In the genomic region with DNA sequence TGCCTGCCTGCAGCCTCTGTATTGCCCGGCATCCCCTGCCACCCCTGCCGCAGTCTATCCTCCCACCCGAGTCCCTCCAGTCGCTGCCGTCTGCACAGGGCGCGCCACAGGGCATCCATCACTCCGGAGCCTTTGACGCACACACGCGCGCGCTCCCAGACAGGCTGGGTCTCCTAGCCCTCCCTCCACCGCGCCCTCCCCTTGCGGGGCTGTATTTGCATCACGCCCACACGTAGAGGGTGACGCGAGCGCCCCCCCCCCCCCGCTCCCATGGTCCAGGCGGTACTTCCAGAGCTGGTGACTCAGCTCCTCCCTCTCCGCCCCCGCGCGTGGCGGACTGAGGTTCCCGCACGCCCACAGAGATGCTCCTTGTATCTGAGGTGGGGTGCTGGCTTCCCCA, we compare ENCODE assay signal across 9 mouse cellular contexts. TPM values are rescaled to one million over a fixed set of nuclear protein-coding genes. Genes with fewer than 3 reads are reported as not detected.
DNase-seq lines count a peak whose midpoint lies in the region; ATAC-seq and TF ChIP-seq lines count a peak whose summit lies in the region.
"Had no signal": no experiment of that assay in that cellular context is flagged by ENCODE, and none has a peak within 500 bp of the region (broad histone marks: within the 10 kb centered on the region; RNA-seq: fewer than 3 reads in every experiment).

No protein-coding gene starts in this region.

- 1% methylated on average over 26 of the region's 30 CpGs for WGBS in neural tube, embryonic 13.5 days

- peak overlapping the region; percentile 75 for H3K4me2 ChIP-seq in neural tube, embryonic 13.5 days

- peak; percentile 30 for ATAC-seq in granulocyte monocyte progenitor cell, adult 5-6 weeks (replicated peaks; ENCODE audit: poor library complexity, severe bottlenecking)
- ATAC-seq in neural tube, embryonic 13.5 days (ENCODE audit: low read depth), result peak; percentile 91

- H3K27ac ChIP-seq in neural tube, embryonic 13.5 days (replicated peaks), result peak overlapping the region; percentile 91
- H3K27ac ChIP-seq: heart, adult 2 months had no signal

- peaks cover 68% of the 10 kb centered on the region for H3K4me1 ChIP-seq in E14TG2a.4 (replicated peaks; ENCODE audit: low read depth, low read length)
- H3K4me1 ChIP-seq in neural tube, embryonic 13.5 days (replicated peaks), result peaks cover 49% of the 10 kb centered on the region

- no peaks in the 10 kb centered on the region for H3K36me3 ChIP-seq in E14TG2a.4 (ENCODE audit: insufficient read depth, low read length)
- no peaks in the 10 kb centered on the region for H3K36me3 ChIP-seq in neural tube, embryonic 13.5 days

- peaks cover 59% of the 10 kb centered on the region for H3K27me3 ChIP-seq in E14TG2a.4 (ENCODE audit: insufficient read depth, low read length)
- peaks cover 57% of the 10 kb centered on the region for H3K27me3 ChIP-seq in neural tube, embryonic 13.5 days

- peak; percentile 33 for DNase-seq in adrenal gland, adult 2 months
- DNase-seq in adrenal gland, postnatal 4 days (ENCODE audit: low spot score in 2 of 2), result no peak
- DNase-seq in cerebellum, postnatal 4 days (ENCODE audit: low spot score in 2 of 2), result peak; percentile 39 to 48
- peak; percentile 60 to 62 for DNase-seq in left cerebral cortex, postnatal 25 days (ENCODE audit: low spot score in 2 of 2)
- DNase-seq in thymus, postnatal 36 days, result no peak

- TF ChIP-seq CTCF in E14TG2a.4 (conservative IDR thresholded peaks at IDR 0.05; ENCODE audit: low read length), result no peak

- no peaks in the 10 kb centered on the region for H3K9me3 ChIP-seq in E14TG2a.4 (ENCODE audit: low read length)
- no peaks in the 10 kb centered on the region for H3K9me3 ChIP-seq in neural tube, embryonic 13.5 days

- peak overlapping the region; percentile 75 for H3K9ac ChIP-seq in neural tube, embryonic 13.5 days

- intact Hi-C loops in left cerebral cortex, postnatal 25 days (cut with DNase I), result loop anchor here (5.0 kb wide), 1 partner anchor 256 kb away; a partner anchor contains a TSS

- H3K4me3 ChIP-seq in E14TG2a.4 (replicated peaks; ENCODE audit: low read length), result peak overlapping the region; percentile 83
- H3K4me3 ChIP-seq in neural tube, embryonic 13.5 days, result peak overlapping the region; percentile 55
- H3K4me3 ChIP-seq: heart, adult 2 months had no signal

RNA-seq across cellular contexts. Expression of a gene that starts 1.3 kb away (rescaled TPM):
- 1 to 10 TPM in 1 of 2 experiments, under 1 TPM in 1; 0.89 to 1.1 TPM for total RNA-seq in adrenal gland, adult 2 months (2021)
- polyA plus RNA-seq in adrenal gland, adult 2 months (2012; rRNA removed), result 0.12 and 0.27 TPM in 2 replicates
- total RNA-seq in adrenal gland, postnatal 4 days (2021), result 10 to 100 TPM in 1 of 2 experiments, 1 to 10 TPM in 1; 9.0 to 16.2 TPM
- total RNA-seq in granulocyte monocyte progenitor cell, adult 5-6 weeks (2014; fragmentation: Nextera tagmentation), result not detected in 2 replicates
- total RNA-seq in granulocyte monocyte progenitor cell, adult 5-6 weeks (2017), result under 0.01 TPM in 1 of 2 replicates, not detected in the other
- 10 to 100 TPM; 21.6 to 39.8 TPM for total RNA-seq in left cerebral cortex, postnatal 25 days (2021)
- 26.8 and 32.3 TPM in 2 replicates for polyA plus RNA-seq in neural tube, embryonic 13.5 days (2015; fragmentation: Nextera tagmentation; extraction: Ambion mirVana)

RNA-seq across cellular contexts. Expression of a gene that starts 49.2 kb away (rescaled TPM):
- total RNA-seq in adrenal gland, adult 2 months (2021), result not detected
- polyA plus RNA-seq in adrenal gland, adult 2 months (2012; rRNA removed), result not detected in 2 replicates
- total RNA-seq in adrenal gland, postnatal 4 days (2021), result not detected
- total RNA-seq in granulocyte monocyte progenitor cell, adult 5-6 weeks (2014; fragmentation: Nextera tagmentation), result not detected in 2 replicates
- total RNA-seq in granulocyte monocyte progenitor cell, adult 5-6 weeks (2017), result not detected in 2 replicates
- total RNA-seq in left cerebral cortex, postnatal 25 days (2021), result not detected
- polyA plus RNA-seq in neural tube, embryonic 13.5 days (2015; fragmentation: Nextera tagmentation; extraction: Ambion mirVana), result 0.36 TPM in 1 of 2 replicates, not detected in the other
- total RNA-seq: heart, adult 2 months had no signal
- polyA plus RNA-seq: heart, adult 2 months had no signal

RNA-seq across cellular contexts. Expression of a gene that starts 49.9 kb away (rescaled TPM):
- total RNA-seq in adrenal gland, adult 2 months (2021), result 10 to 100 TPM; 14.0 to 27.2 TPM
- 0.07 TPM in 1 of 2 replicates, not detected in the other for polyA plus RNA-seq in adrenal gland, adult 2 months (2012; rRNA removed)
- 10 to 100 TPM; 25.1 to 30.7 TPM for total RNA-seq in adrenal gland, postnatal 4 days (2021)
- 2.9 and 14.3 TPM in 2 replicates for total RNA-seq in granulocyte monocyte progenitor cell, adult 5-6 weeks (2014; fragmentation: Nextera tagmentation)
- 7.7 and 9.4 TPM in 2 replicates for total RNA-seq in granulocyte monocyte progenitor cell, adult 5-6 weeks (2017)
- 10 to 100 TPM; 27.7 to 30.0 TPM for total RNA-seq in left cerebral cortex, postnatal 25 days (2021)
- 30.7 and 35.5 TPM in 2 replicates for polyA plus RNA-seq in neural tube, embryonic 13.5 days (2015; fragmentation: Nextera tagmentation; extraction: Ambion mirVana)

Comparison
In these comparisons a context has a peak if more than half of its experiments do, and no peak if none do; other contexts are left out.
1. DNase-seq: peak in adrenal gland, adult 2 months (single experiment), cerebellum, postnatal 4 days (2 of 2) and left cerebral cortex, postnatal 25 days (2 of 2); none in adrenal gland, postnatal 4 days (0 of 2) and thymus, postnatal 36 days (0 of 2).
2. RNA of a gene that starts 1.3 kb away (total RNA-seq): 21.6 to 39.8 TPM in left cerebral cortex, postnatal 25 days and 9.0 to 16.2 TPM in adrenal gland, postnatal 4 days; 0.89 to 1.1 TPM in adrenal gland, adult 2 months and under 0.01 TPM in granulocyte monocyte progenitor cell, adult 5-6 weeks; every median in the first group is over 4 times any median in the second.